ENCODE assay signal across 8 mouse cellular contexts in genomic region chr8:22184884-22185283, GRCm38 (mm10). TPM values are rescaled to one million over a fixed set of nuclear protein-coding genes. Genes with fewer than 3 reads are reported as not detected.
DNase-seq lines count a peak whose midpoint lies in the region; ATAC-seq and TF ChIP-seq lines count a peak whose summit lies in the region.

No protein-coding gene starts in this region.

- DNase-seq in heart, adult 8-10 months (ENCODE audit: low spot score) = no peak
- no peak for DNase-seq in limb, embryonic 11.5 days (ENCODE audit: low spot score)
- no peak for DNase-seq in T-cell, adult 2 months (ENCODE audit: low spot score)
- no peak for DNase-seq in cerebellum, adult 11-12 months

- peak overlapping the region; percentile 88 for H3K4me2 ChIP-seq in heart, embryonic 12.5 days
- H3K4me2 ChIP-seq in limb, embryonic 11.5 days (ENCODE audit: low read depth, severe bottlenecking) = peak overlapping the region; percentile 68
- peak overlapping the region; percentile 70 for H3K4me2 ChIP-seq in neural tube, embryonic 13.5 days

- TF ChIP-seq EP300 in ES-Bruce4 (IDR thresholded peaks at IDR 0.05; ENCODE audit: insufficient read depth, low read depth, low read length) = no peak

- TF ChIP-seq CTCF in ES-Bruce4 (IDR thresholded peaks at IDR 0.05; ENCODE audit: low read depth, low read length) = no peak
- no peak for TF ChIP-seq CTCF in embryonic fibroblast, embryonic 13.5 days (IDR thresholded peaks at IDR 0.05; ENCODE audit: borderline replicate concordance, insufficient read depth, low read length)

- peaks cover 18% of the 10 kb centered on the region; the same call in 1 of the 2 replicates for H3K4me1 ChIP-seq in heart, embryonic 12.5 days (replicated peaks)
- H3K4me1 ChIP-seq in ES-Bruce4 (ENCODE audit: control insufficient read depth, insufficient read depth, low read length) = no peaks in the 10 kb centered on the region
- H3K4me1 ChIP-seq in embryonic fibroblast, embryonic 13.5 days (ENCODE audit: control insufficient read depth, insufficient read depth, low read length) = no peaks in the 10 kb centered on the region
- peaks cover 5% of the 10 kb centered on the region; the same call in 1 of the 2 replicates for H3K4me1 ChIP-seq in limb, embryonic 11.5 days (ENCODE audit: control insufficient read depth, insufficient read depth, low read length)
- H3K4me1 ChIP-seq in neural tube, embryonic 13.5 days (replicated peaks) = peaks cover 19% of the 10 kb centered on the region

- no peak for TF ChIP-seq POLR2A in ES-Bruce4 (IDR thresholded peaks at IDR 0.05; ENCODE audit: insufficient read depth, low read length)
- TF ChIP-seq POLR2A in embryonic fibroblast, embryonic 13.5 days (IDR thresholded peaks at IDR 0.05; ENCODE audit: low read depth, low read length) = no peak

- under 1% methylated on average over 3 of the region's 3 CpGs for WGBS in heart, embryonic 12.5 days
- WGBS in limb, embryonic 11.5 days = 0% methylated on average over 3 of the region's 3 CpGs
- WGBS in neural tube, embryonic 13.5 days = 2% methylated on average over 3 of the region's 3 CpGs

- H3K27ac ChIP-seq in heart, embryonic 12.5 days (ENCODE audit: poor library complexity, severe bottlenecking) = peak overlapping the region; percentile 85; the same call in 1 of the 2 replicates
- no peak overlapping the region for H3K27ac ChIP-seq in ES-Bruce4 (ENCODE audit: insufficient read depth, low read length)
- peak overlapping the region; percentile 23; the same call in 1 of the 2 replicates for H3K27ac ChIP-seq in embryonic fibroblast, embryonic 13.5 days (ENCODE audit: insufficient read depth, low read length)
- no peak overlapping the region for H3K27ac ChIP-seq in limb, embryonic 11.5 days (replicated peaks; ENCODE audit: low read depth, low read length)
- peak overlapping the region; percentile 80; the same call in 1 of the 2 replicates for H3K27ac ChIP-seq in neural tube, embryonic 13.5 days (replicated peaks)

- ATAC-seq in heart, embryonic 12.5 days (ENCODE audit: insufficient number of reproducible peaks, low FRiP score) = peak; percentile 49
- peak; percentile 28; the same call in 1 of the 2 replicates for ATAC-seq in limb, embryonic 11.5 days (ENCODE audit: insufficient number of reproducible peaks, low FRiP score, low TSS enrichment, low read depth)
- peak; percentile 36 for ATAC-seq in neural tube, embryonic 13.5 days (ENCODE audit: low read depth)

- H3K4me3 ChIP-seq in heart, embryonic 12.5 days = peak overlapping the region; percentile 82
- peak overlapping the region; percentile 30 for H3K4me3 ChIP-seq in ES-Bruce4 (ENCODE audit: low read depth, low read length)
- peak overlapping the region; percentile 57 for H3K4me3 ChIP-seq in embryonic fibroblast, embryonic 13.5 days (ENCODE audit: insufficient read depth, low read length)
- peak overlapping the region; percentile 74 for H3K4me3 ChIP-seq in limb, embryonic 11.5 days (ENCODE audit: low read depth, low read length)
- H3K4me3 ChIP-seq in neural tube, embryonic 13.5 days = peak overlapping the region; percentile 69

- no peaks in the 10 kb centered on the region for H3K36me3 ChIP-seq in heart, embryonic 12.5 days
- peaks cover 22% of the 10 kb centered on the region for H3K36me3 ChIP-seq in ES-Bruce4 (ENCODE audit: control insufficient read depth, insufficient read depth, low read length, poor library complexity, severe bottlenecking)
- H3K36me3 ChIP-seq in limb, embryonic 11.5 days (ENCODE audit: control insufficient read depth, insufficient read depth, low read length) = no peaks in the 10 kb centered on the region
- no peaks in the 10 kb centered on the region for H3K36me3 ChIP-seq in neural tube, embryonic 13.5 days

- peak overlapping the region; percentile 48; the same call in 1 of the 2 replicates for H3K9ac ChIP-seq in heart, embryonic 12.5 days
- H3K9ac ChIP-seq in ES-Bruce4 (ENCODE audit: low read depth, poor library complexity, severe bottlenecking) = peak overlapping the region; percentile 92
- H3K9ac ChIP-seq in limb, embryonic 11.5 days (ENCODE audit: low read length) = no peak overlapping the region; the same call in 1 of the 2 replicates
- H3K9ac ChIP-seq in neural tube, embryonic 13.5 days = peak overlapping the region; percentile 75

- no peaks in the 10 kb centered on the region for H3K27me3 ChIP-seq in heart, embryonic 12.5 days (replicated peaks)
- no peaks in the 10 kb centered on the region; the same call in 1 of the 2 replicates for H3K27me3 ChIP-seq in ES-Bruce4 (ENCODE audit: control insufficient read depth, insufficient read depth, low read length, poor library complexity, severe bottlenecking)
- H3K27me3 ChIP-seq in limb, embryonic 11.5 days (ENCODE audit: control insufficient read depth, insufficient read depth, low read length) = no peaks in the 10 kb centered on the region
- H3K27me3 ChIP-seq in neural tube, embryonic 13.5 days = no peaks in the 10 kb centered on the region

- no peaks in the 10 kb centered on the region for H3K9me3 ChIP-seq in heart, embryonic 12.5 days (replicated peaks)
- no peaks in the 10 kb centered on the region for H3K9me3 ChIP-seq in ES-Bruce4 (replicated peaks; ENCODE audit: control insufficient read depth, insufficient read depth, low read length, poor library complexity, severe bottlenecking)
- H3K9me3 ChIP-seq in limb, embryonic 11.5 days (ENCODE audit: control insufficient read depth, low read length) = no peaks in the 10 kb centered on the region
- no peaks in the 10 kb centered on the region for H3K9me3 ChIP-seq in neural tube, embryonic 13.5 days

RNA-seq across cellular contexts. Expression of gene Ckap2, which starts 0.7 kb away (rescaled TPM):
- polyA plus RNA-seq in heart, embryonic 12.5 days (2016; fragmentation: Nextera tagmentation; extraction: Ambion mirVana) = 33.0 and 35.9 TPM in 2 replicates
- 1 to 10 TPM in 1 of 4 experiments, under 1 TPM in 3; 0.19 to 1.6 (median 0.38) TPM for total RNA-seq in heart, adult 8-10 months (2022)
- polyA plus RNA-seq in ES-Bruce4 (2011; ENCODE audit: insufficient read depth, insufficient read length, low read depth, missing spikeins) = 157 and 168 TPM in 2 replicates
- polyA plus RNA-seq in embryonic fibroblast, embryonic 13.5 days (2011; ENCODE audit: insufficient read length, low read depth, missing spikeins) = 57.2 and 63.5 TPM in 2 replicates
- polyA plus RNA-seq in limb, embryonic 11.5 days (2014; fragmentation: Nextera tagmentation; extraction: Ambion mirVana) = 55.0 and 58.3 TPM in 2 replicates
- polyA plus RNA-seq in neural tube, embryonic 13.5 days (2015; fragmentation: Nextera tagmentation; extraction: Ambion mirVana) = 15.5 and 20.4 TPM in 2 replicates

RNA-seq across cellular contexts. Expression of gene Vps36, which starts 7.7 kb away (rescaled TPM):
- 23.8 and 24.2 TPM in 2 replicates for polyA plus RNA-seq in heart, embryonic 12.5 days (2016; fragmentation: Nextera tagmentation; extraction: Ambion mirVana)
- 10 to 100 TPM; 20.1 to 22.2 (median 21.0) TPM for total RNA-seq in heart, adult 8-10 months (2022)
- 52.4 and 55.7 TPM in 2 replicates for polyA plus RNA-seq in ES-Bruce4 (2011; ENCODE audit: insufficient read depth, insufficient read length, low read depth, missing spikeins)
- 29.0 and 43.9 TPM in 2 replicates for polyA plus RNA-seq in embryonic fibroblast, embryonic 13.5 days (2011; ENCODE audit: insufficient read length, low read depth, missing spikeins)
- 41.4 and 45.4 TPM in 2 replicates for polyA plus RNA-seq in limb, embryonic 11.5 days (2014; fragmentation: Nextera tagmentation; extraction: Ambion mirVana)
- 43.8 and 44.5 TPM in 2 replicates for polyA plus RNA-seq in neural tube, embryonic 13.5 days (2015; fragmentation: Nextera tagmentation; extraction: Ambion mirVana)

RNA-seq across cellular contexts. Expression of gene Nek3, which starts 18.6 kb away (rescaled TPM):
- 4.7 and 5.0 TPM in 2 replicates for polyA plus RNA-seq in heart, embryonic 12.5 days (2016; fragmentation: Nextera tagmentation; extraction: Ambion mirVana)
- total RNA-seq in heart, adult 8-10 months (2022) = 1 to 10 TPM; 1.7 to 2.6 (median 1.8) TPM
- 8.4 and 11.2 TPM in 2 replicates for polyA plus RNA-seq in ES-Bruce4 (2011; ENCODE audit: insufficient read depth, insufficient read length, low read depth, missing spikeins)
- 3.7 and 4.3 TPM in 2 replicates for polyA plus RNA-seq in embryonic fibroblast, embryonic 13.5 days (2011; ENCODE audit: insufficient read length, low read depth, missing spikeins)
- 7.9 and 8.1 TPM in 2 replicates for polyA plus RNA-seq in limb, embryonic 11.5 days (2014; fragmentation: Nextera tagmentation; extraction: Ambion mirVana)
- 8.3 and 9.1 TPM in 2 replicates for polyA plus RNA-seq in neural tube, embryonic 13.5 days (2015; fragmentation: Nextera tagmentation; extraction: Ambion mirVana)

RNA-seq across cellular contexts. Expression of gene Thsd1, which starts 42.2 kb away (rescaled TPM):
- 17.2 and 18.7 TPM in 2 replicates for polyA plus RNA-seq in heart, embryonic 12.5 days (2016; fragmentation: Nextera tagmentation; extraction: Ambion mirVana)
- total RNA-seq in heart, adult 8-10 months (2022) = 1 to 10 TPM; 3.8 to 4.5 (median 4.3) TPM
- 0.63 and 0.91 TPM in 2 replicates for polyA plus RNA-seq in ES-Bruce4 (2011; ENCODE audit: insufficient read depth, insufficient read length, low read depth, missing spikeins)
- polyA plus RNA-seq in embryonic fibroblast, embryonic 13.5 days (2011; ENCODE audit: insufficient read length, low read depth, missing spikeins) = 1.3 and 1.6 TPM in 2 replicates
- polyA plus RNA-seq in limb, embryonic 11.5 days (2014; fragmentation: Nextera tagmentation; extraction: Ambion mirVana) = 8.8 and 9.2 TPM in 2 replicates
- polyA plus RNA-seq in neural tube, embryonic 13.5 days (2015; fragmentation: Nextera tagmentation; extraction: Ambion mirVana) = 8.3 and 8.8 TPM in 2 replicates

Comparison
In these comparisons a context has a peak if more than half of its experiments do, and no peak if none do; other contexts are left out.
1. H3K27ac ChIP-seq: peak in heart, embryonic 12.5 days (single experiment), embryonic fibroblast, embryonic 13.5 days (single experiment) and neural tube, embryonic 13.5 days (single experiment); none in ES-Bruce4 (single experiment) and limb, embryonic 11.5 days (single experiment).
2. H3K4me3 ChIP-seq: peak in every context shown above with its lines; median percentile 82 in heart, embryonic 12.5 days; 74 in limb, embryonic 11.5 days; 69 in neural tube, embryonic 13.5 days; 57 in embryonic fibroblast, embryonic 13.5 days; 30 in ES-Bruce4.
3. Peak in every context shown above with its lines, with median percentiles within 50 percentile points of each other: ATAC-seq and H3K4me2 ChIP-seq.